Mouse (Mus musculus) regulatory T cell (primary cell): ENCODE results near the gene Fgd6.

Source experiments
- in situ Hi-C: fragments of 300-600 bp; cut with MboI, MseI; formaldehyde crosslinking; loops from one replicate; pipeline ENCODE4 v1.15.1; 2025; ENCODE audit warnings: high pct_unique_total_duplicates

Fgd6 gene

GRCm38 (mm10) chr10:94090032-94090431, 54.2 kb downstream of the Fgd6 start:
- in situ Hi-C loops = loop anchor here (25.0 kb wide), 1 partner anchor 1497 kb away; no protein-coding TSS in a partner anchor

DNA sequence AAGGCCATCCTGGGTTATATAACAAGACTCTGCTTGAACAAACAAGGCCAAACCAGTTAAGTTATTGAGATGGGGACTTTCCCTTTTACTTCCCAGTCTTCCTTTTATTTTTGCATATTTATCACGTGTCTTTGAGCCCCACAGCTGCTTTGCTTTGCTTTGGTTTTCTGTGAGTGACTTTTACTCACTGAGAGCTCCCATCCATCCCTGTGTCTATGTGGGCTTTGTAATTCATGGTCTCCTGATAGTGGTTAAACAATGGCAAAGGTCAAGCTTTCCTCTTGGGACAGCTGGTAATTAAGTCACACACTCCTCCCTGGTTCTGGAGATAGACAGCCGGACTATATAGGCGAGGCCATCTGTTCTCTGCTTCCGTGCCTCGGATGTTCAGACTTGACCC, 57.7 kb downstream of the Fgd6 start:
- in situ Hi-C loops = loop anchor here (25.0 kb wide), 1 partner anchor 1494 kb away; no protein-coding TSS in a partner anchor

- in situ Hi-C loops = loop anchor here (25.0 kb wide), 1 partner anchor 1491 kb away; no protein-coding TSS in a partner anchor
These were observed 60.1 kb downstream of the Fgd6 start for GRCm38 (mm10) chr10:94095743-94096465.

- in situ Hi-C loops = loop anchor here (25.0 kb wide), 1 partner anchor 1490 kb away; no protein-coding TSS in a partner anchor
These were observed 61.5 kb downstream of the Fgd6 start for GRCm38 (mm10) chr10:94097081-94097845.

DNA sequence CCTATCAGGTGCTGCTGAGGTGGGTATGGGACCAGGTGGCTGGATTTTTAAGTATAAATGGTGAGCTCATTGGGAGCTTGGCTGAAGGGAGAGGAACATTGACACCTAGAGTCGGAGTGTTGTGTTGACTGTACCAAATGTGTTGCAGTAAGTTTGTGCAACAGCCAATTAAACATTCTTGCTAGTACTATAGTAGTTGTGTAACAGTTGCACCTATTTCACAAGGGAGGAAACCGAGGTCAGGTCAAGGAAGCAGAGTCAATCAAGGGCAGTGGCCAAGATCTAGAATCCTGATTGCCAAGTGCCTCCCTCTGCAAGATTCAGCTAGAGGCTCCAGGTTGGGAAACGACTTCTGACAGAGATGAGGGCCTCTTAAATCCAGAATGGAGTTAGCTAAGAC, 62.3 kb downstream of the Fgd6 start:
- in situ Hi-C loops = loop anchor here (25.0 kb wide), 1 partner anchor 1489 kb away; no protein-coding TSS in a partner anchor

GRCm38 (mm10) chr10:94105498-94105897, 69.7 kb downstream of the Fgd6 start:
- in situ Hi-C loops = loop anchor here (5.0 kb wide), 1 partner anchor 98 kb away; no protein-coding TSS in a partner anchor

GRCm38 (mm10) chr10:94107168-94107567, 71.4 kb downstream of the Fgd6 start:
- in situ Hi-C loops = loop anchor here (5.0 kb wide), 1 partner anchor 100 kb away; no protein-coding TSS in a partner anchor

GRCm38 (mm10) chr10:94107607-94108006, 71.8 kb downstream of the Fgd6 start:
- in situ Hi-C loops = loop anchor here (5.0 kb wide), 1 partner anchor 100 kb away; no protein-coding TSS in a partner anchor

- in situ Hi-C loops = loop anchor here (5.0 kb wide), 1 partner anchor 101 kb away; no protein-coding TSS in a partner anchor
These were observed 73.0 kb downstream of the Fgd6 start for GRCm38 (mm10) chr10:94108791-94109190.

DNA sequence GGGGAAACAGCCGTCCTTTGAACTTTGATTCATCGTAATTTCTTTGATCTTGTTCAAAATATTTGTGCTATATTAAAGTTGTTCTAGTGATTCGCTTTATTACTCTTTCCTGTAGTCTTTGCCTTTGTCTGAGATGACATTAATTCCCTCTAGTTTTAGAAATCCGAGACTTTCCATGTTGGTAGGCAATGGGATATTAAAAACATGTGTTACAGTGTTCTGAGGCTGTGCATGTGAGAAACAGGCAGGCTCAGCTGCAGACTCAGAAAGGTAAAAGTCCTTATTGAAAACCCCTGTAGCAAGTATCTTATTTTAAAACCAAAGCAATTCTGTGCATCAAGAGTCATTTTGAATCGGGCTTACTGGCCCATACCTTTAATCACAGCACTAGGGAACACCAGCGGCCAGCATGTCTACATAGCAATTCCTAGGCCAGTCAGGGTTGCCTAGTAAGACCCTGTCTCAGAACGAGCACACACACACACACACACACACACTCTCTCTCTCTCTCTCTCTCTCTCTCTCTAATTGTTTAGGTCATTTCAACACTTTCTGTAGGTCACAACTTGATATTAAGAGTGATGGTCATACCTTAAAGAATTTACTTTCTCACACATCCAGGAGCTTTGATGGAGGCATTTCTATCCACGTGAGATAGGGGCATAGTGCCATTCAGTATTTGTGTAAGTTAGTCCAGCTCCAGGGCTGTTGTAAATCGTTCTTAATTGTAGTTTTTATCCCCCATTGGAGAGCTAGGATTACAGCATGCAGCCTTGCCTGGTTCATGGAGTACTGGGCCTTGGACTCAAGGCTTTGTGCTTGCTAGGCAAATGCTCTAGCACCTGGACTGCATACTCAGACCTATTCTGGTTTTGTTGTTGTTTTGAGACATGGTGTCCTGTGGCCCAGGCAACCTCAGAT, 75.3 kb downstream of the Fgd6 start:
- in situ Hi-C loops = no loop called here

- in situ Hi-C loops = no loop called here
These were observed 76.4 kb downstream of the Fgd6 start for GRCm38 (mm10) chr10:94112207-94112606.

GRCm38 (mm10) chr10:94115893-94116599, 80.2 kb downstream of the Fgd6 start:
- in situ Hi-C loops = no loop called here

GRCm38 (mm10) chr10:94116781-94117340, 81.1 kb downstream of the Fgd6 start:
- in situ Hi-C loops = no loop called here

DNA sequence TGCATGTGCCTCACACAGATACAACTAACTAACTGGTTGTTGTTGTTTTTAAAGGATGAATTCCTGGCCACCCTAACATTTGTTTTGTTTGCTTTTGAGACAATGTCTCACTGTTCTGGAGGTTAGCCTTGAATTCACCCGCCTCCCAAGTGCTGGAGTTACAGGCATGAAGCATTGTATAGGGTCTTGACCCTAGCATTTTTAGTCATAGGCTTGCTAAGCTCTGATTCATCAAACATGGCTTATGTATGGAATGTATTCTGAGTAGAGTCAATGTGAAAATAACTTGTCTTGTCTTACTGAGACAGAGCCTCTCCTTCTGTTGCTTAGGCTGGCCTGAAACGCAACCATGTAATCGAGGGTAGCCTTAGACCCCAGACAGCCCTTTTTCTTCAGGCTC, 82.1 kb downstream of the Fgd6 start:
- in situ Hi-C loops = no loop called here

- in situ Hi-C loops = no loop called here
These were observed 83.2 kb downstream of the Fgd6 start for GRCm38 (mm10) chr10:94118993-94119392.

DNA sequence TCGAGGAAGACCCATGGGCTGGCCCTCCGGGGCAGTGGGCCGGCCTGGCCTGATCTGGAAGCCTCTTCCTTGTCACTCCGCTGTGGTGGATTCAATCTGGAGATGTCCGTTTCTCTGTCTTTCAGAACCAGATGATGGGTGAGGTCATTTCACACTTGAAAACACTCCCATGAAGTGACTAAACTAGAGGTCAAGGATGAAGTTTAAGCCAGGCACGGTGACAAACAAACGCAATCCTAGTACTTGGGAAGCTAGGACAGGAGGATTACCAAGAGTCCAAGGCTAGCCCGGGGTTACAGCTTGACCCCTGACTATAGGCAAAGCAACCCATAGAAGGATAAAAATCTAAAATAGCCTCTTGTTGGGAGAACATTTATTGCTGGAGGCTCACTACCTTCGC, 84.9 kb downstream of the Fgd6 start:
- in situ Hi-C loops = loop anchor here (5.0 kb wide), 1 partner anchor 73 kb away; no protein-coding TSS in a partner anchor

- in situ Hi-C loops = loop anchor here (5.0 kb wide), 1 partner anchor 75 kb away; no protein-coding TSS in a partner anchor
These were observed 86.8 kb downstream of the Fgd6 start for GRCm38 (mm10) chr10:94122595-94122994.

DNA sequence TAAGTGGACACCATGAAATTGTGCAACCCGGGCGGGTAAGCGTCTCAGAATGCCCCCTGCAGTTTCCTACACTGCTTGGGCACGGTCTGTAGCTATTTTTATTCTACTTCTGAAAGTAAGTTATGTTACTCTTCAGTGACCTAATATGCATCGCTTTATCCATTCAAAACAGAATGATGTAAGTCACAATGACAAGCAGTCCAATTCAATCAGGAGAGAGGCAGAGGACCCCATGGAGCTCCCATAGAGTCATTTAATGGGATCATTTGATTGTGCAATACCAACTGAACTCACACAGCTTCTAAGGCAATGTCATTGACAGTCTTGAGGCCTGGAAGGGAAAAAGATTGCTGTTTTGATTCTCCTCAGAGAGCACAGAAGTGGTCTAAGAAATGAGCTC, 87.8 kb downstream of the Fgd6 start:
- in situ Hi-C loops = loop anchor here (5.0 kb wide), 1 partner anchor 76 kb away; no protein-coding TSS in a partner anchor

DNA sequence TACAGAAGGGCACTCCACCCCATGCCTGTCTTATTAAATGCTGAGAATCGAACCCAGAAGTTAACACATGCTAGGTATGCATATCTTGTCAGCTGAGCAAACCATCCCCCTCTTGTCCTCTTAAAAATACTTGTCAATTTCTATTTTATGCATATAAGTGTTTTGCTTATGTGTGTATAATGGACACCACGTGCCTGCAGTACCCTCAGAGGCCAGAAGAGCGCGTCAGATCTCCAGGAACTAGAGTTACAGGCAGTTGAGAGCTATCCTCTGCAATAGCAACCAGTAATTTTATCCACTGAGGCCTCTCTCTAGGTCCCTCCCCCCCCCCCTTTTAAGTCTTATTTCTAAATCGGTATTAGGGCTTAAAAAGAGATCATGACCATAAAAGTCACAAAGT, 88.6 kb downstream of the Fgd6 start:
- in situ Hi-C loops = loop anchor here (5.0 kb wide), 1 partner anchor 77 kb away; no protein-coding TSS in a partner anchor

- in situ Hi-C loops = no loop called here
These were observed 93.9 kb downstream of the Fgd6 start for GRCm38 (mm10) chr10:94129680-94130119.
